Mouse (Mus musculus) liver, adult 2 months (tissue): ENCODE data around the gene Tgfbr3. TPM values are rescaled to one million over a fixed set of nuclear protein-coding genes. Genes with fewer than 3 reads are reported as not detected.
A peak's percentile ranks its signal among the peaks of the same experiment; 100 is the strongest.

ENCODE experiments used
- DNase-seq: peaks from one replicate; pipeline ENCODE4 v3.0.0-alpha.2; 2011; ENCODE audit warnings: low read depth, low spot score; ENCODE audit errors: extremely low read depth
- H3K27ac ChIP-seq: fragments of 200-500 bp; replicated peaks from 2 replicates; pipeline ENCODE4 v1.5.1; 2012; ENCODE audit warnings: low read depth, mild to moderate bottlenecking, control low read depth, inconsistent platforms, low read length; ENCODE audit not compliant: insufficient read depth
- H3K27me3 ChIP-seq: fragments of 200-500 bp; 2 replicates; pipeline ENCODE4 v1.6.1; 2012; ENCODE audit warnings: mild to moderate bottlenecking, moderate library complexity, low read length, inconsistent platforms; ENCODE audit not compliant: control insufficient read depth, insufficient read depth
- H3K36me3 ChIP-seq: fragments of 200-500 bp; 2 replicates; pipeline ENCODE4 v1.6.1; 2012; ENCODE audit warnings: low read length, inconsistent platforms; ENCODE audit not compliant: control insufficient read depth, insufficient read depth
- H3K4me1 ChIP-seq: fragments of 200-500 bp; 2 replicates; pipeline ENCODE4 v1.6.1; 2011; ENCODE audit warnings: low read length; ENCODE audit not compliant: control insufficient read depth, insufficient read depth
- H3K4me3 ChIP-seq: fragments of 200-500 bp; 2 replicates; pipeline ENCODE4 v1.5.1; 2011; ENCODE audit warnings: low read depth, mild to moderate bottlenecking, control low read depth, low read length, moderate library complexity; ENCODE audit not compliant: insufficient read depth
- H3K79me2 ChIP-seq: fragments of 200-500 bp; 2 replicates; pipeline ENCODE4 v1.6.1; 2012; ENCODE audit warnings: inconsistent platforms, mild to moderate bottlenecking, low read length, moderate library complexity; ENCODE audit not compliant: control insufficient read depth, insufficient read depth
- H3K9ac ChIP-seq: fragments of 200-500 bp; 2 replicates; pipeline ENCODE4 v1.6.1; 2012; ENCODE audit warnings: low read depth, mild to moderate bottlenecking, control low read depth, inconsistent platforms, low read length
- CTCF ChIP-seq: fragments of 200-500 bp; IDR thresholded peaks from 2 replicates; pipeline ENCODE4 v1.5.1; 2011; ENCODE audit warnings: low read depth, low read length, control low read depth
- POLR2A ChIP-seq: fragments of 200-500 bp; IDR thresholded peaks from 2 replicates; pipeline ENCODE4 v1.6.1; 2011; ENCODE audit warnings: low read length, control low read depth; ENCODE audit not compliant: insufficient read depth; ENCODE audit errors: extremely low read depth
- WGBS: fragments of 180-500 bp; shearing (Covaris S2); methylation state at CpG from one replicate; pipeline ENCODE4 v1.1.7; 2018; 5-methylcytosine and 5-hydroxymethylcytosine counted together
- polyA plus RNA-seq: library from polyadenylated mRNA; depleted of rRNA; stranded (reverse); fragments of >200 nt; gene quantifications from 2 replicates; pipeline ENCODE4 v1.2.3, GENCODE M21; 2012
- total RNA-seq: library from RNA; depleted of rRNA; stranded (reverse); fragments of >200 nt; gene quantifications from 2 replicates; pipeline ENCODE4 v1.2.3, GENCODE M21; 2014

The Tgfbr3 gene
- total and polyA plus RNA-seq, 2 experiments: 4.0 to 6.6 TPM

DNA sequence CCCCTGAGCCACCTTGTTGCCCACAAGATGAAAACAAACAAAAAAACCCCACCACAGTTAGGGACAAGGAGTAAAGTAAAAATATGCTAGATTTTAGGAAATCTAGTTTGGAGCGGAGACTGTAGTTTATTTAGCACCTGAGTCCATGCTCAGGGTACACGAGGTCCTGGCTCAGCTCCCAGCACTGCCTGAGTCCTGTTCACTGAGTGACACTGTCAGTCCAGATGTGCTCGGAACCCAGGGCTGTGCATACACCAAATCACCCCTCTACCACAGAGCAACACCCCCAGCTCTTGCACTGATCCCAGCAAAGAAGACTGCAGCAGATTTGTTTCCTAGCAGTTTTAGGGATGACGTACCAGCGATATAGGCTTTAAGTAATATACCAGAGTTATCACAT, 119.6 kb downstream of the Tgfbr3 start:
- Histone ChIP-seq H3K4me3 (no peak overlapping the region), H3K9ac (no peak overlapping the region), H3K27me3 (no peaks in the 10 kb centered on the region), H3K36me3 (no peaks in the 10 kb centered on the region), H3K27ac (no peak overlapping the region), H3K79me2 (no peaks in the 10 kb centered on the region), H3K4me1 (peaks cover 12% of the 10 kb centered on the region)
- peak; percentile 51 for DNase-seq
- WGBS: 54% methylated on average over 5 of the region's 5 CpGs
- TF ChIP-seq CTCF (no peak), POLR2A (no peak)

GRCm38 (mm10) chr5:107167872-107168300, 121.5 kb downstream of the Tgfbr3 start:
- WGBS: 8% methylated on average over 8 of the region's 8 CpGs
- no peaks in the 10 kb centered on the region for H3K27me3 ChIP-seq
- H3K27ac ChIP-seq: peak overlapping the region; percentile 53
- peak; percentile 81 for DNase-seq
- H3K4me1 ChIP-seq: peaks cover 12% of the 10 kb centered on the region
- no peaks in the 10 kb centered on the region for H3K36me3 ChIP-seq
- TF ChIP-seq CTCF: no peak
- no peak for TF ChIP-seq POLR2A
- H3K4me3 ChIP-seq: no peak overlapping the region
- H3K9ac ChIP-seq: no peak overlapping the region
- H3K79me2 ChIP-seq: no peaks in the 10 kb centered on the region

GRCm38 (mm10) chr5:107167373-107167772, 122.1 kb downstream of the Tgfbr3 start:
- H3K4me1 ChIP-seq: peaks cover 12% of the 10 kb centered on the region
- H3K36me3 ChIP-seq: no peaks in the 10 kb centered on the region
- peak overlapping the region; percentile 48 for H3K9ac ChIP-seq
- H3K27ac ChIP-seq: peak overlapping the region; percentile 53
- TF ChIP-seq CTCF: no peak
- no peak for TF ChIP-seq POLR2A
- no peaks in the 10 kb centered on the region for H3K27me3 ChIP-seq
- no peaks in the 10 kb centered on the region for H3K79me2 ChIP-seq
- no peak overlapping the region; the same call in 1 of the 2 replicates for H3K4me3 ChIP-seq
- WGBS: 14% methylated on average over 12 of the region's 12 CpGs
- no peak for DNase-seq

DNA sequence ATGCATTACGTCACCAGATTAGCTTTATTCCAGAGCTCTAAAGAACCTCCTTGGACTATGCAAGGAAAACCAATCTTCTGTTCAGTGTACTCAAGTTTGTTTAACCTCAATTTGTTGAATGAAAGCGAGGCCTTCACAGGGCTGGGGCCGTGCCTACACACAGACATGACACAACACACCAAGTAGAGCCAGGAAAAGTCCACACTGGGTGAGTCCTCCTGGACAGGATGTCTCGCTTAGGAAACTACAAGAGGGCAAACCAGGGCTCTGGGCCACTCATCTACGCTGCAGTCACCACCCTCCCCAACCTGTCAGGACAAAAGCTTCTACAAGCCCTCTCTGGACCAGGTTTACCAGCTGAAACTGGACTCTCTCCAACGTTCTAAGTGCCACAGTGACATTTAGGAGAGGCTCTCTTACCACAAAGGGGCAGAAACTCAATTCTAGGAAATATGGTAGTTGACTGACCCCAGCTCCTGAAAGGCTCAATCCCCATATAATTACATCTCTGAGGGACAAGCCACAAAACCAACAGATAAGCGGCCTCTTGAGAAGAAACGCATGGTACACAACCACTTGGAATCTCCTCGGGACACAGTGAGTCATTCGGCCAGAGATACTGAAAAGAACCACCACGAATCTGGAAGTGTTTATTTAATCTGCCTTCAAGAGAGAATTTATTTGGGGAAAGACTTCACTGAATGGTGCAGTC, 122.6 kb downstream of the Tgfbr3 start:
- Histone ChIP-seq H3K4me1 (peaks cover 12% of the 10 kb centered on the region), H3K9ac (no peak overlapping the region; the same call in 1 of the 2 replicates), H3K27me3 (no peaks in the 10 kb centered on the region), H3K27ac (peak overlapping the region; percentile 53), H3K79me2 (no peaks in the 10 kb centered on the region), H3K36me3 (no peaks in the 10 kb centered on the region), H3K4me3 (no peak overlapping the region)
- WGBS: 23% methylated on average over 11 of the region's 11 CpGs
- no peak for TF ChIP-seq POLR2A
- no peak for TF ChIP-seq CTCF
- peak; percentile 83 for DNase-seq

GRCm38 (mm10) chr5:107165734-107166133, 123.7 kb downstream of the Tgfbr3 start:
- Histone ChIP-seq H3K4me1 (peaks cover 12% of the 10 kb centered on the region), H3K4me3 (no peak overlapping the region), H3K27ac (no peak overlapping the region), H3K79me2 (no peaks in the 10 kb centered on the region), H3K36me3 (no peaks in the 10 kb centered on the region), H3K9ac (no peak overlapping the region), H3K27me3 (no peaks in the 10 kb centered on the region)
- WGBS: 87% methylated on average over 7 of the region's 7 CpGs
- no peak for TF ChIP-seq CTCF
- no peak for TF ChIP-seq POLR2A
- DNase-seq: no peak

GRCm38 (mm10) chr5:107165271-107165670, 124.2 kb downstream of the Tgfbr3 start:
- Histone ChIP-seq H3K9ac (no peak overlapping the region), H3K36me3 (no peaks in the 10 kb centered on the region), H3K4me1 (peaks cover 12% of the 10 kb centered on the region), H3K79me2 (no peaks in the 10 kb centered on the region), H3K4me3 (no peak overlapping the region), H3K27me3 (no peaks in the 10 kb centered on the region), H3K27ac (no peak overlapping the region)
- DNase-seq: no peak
- TF ChIP-seq POLR2A (no peak), CTCF (no peak)
- WGBS: 90% methylated on average over 5 of the region's 5 CpGs
